Mouse (Mus musculus): Measurements from ENCODE around the gene Ctc1. TPM values are rescaled to one million over a fixed set of nuclear protein-coding genes. Genes with fewer than 3 reads are reported as not detected.

Ctc1 gene
- polyA plus RNA-seq, 3 experiments from 2014 or later, result 9.7 to 16.4 (median 9.8) TPM

- ATAC-seq, result no peak
These were observed 35.0 kb downstream of the Ctc1 start for GRCm38 (mm10) chr11:69050748-69051147.

GRCm38 (mm10) chr11:69051771-69052170 is 36.1 kb downstream of the Ctc1 start:
- no peak for ATAC-seq

- no peak for ATAC-seq
These were observed 37.2 kb downstream of the Ctc1 start for GRCm38 (mm10) chr11:69052824-69053421.

GRCm38 (mm10) chr11:69053848-69054247 is 38.1 kb downstream of the Ctc1 start:
- ATAC-seq, result no peak

- no peak for ATAC-seq
These were observed 42.6 kb downstream of the Ctc1 start for GRCm38 (mm10) chr11:69058265-69058664.

- no peak for ATAC-seq
These were observed 43.1 kb downstream of the Ctc1 start for GRCm38 (mm10) chr11:69058729-69059356.

GRCm38 (mm10) chr11:69059357-69059974 is 43.8 kb downstream of the Ctc1 start, which contains the start of gene Borcs6:
TSS of gene Borcs6 (plus strand) at chr11:69059717.
- peak; percentile 88 for ATAC-seq

- ATAC-seq, result peak; percentile 12
These were observed 44.3 kb downstream of the Ctc1 start for GRCm38 (mm10) chr11:69059975-69060411.

- ATAC-seq, result no peak
These were observed 44.9 kb downstream of the Ctc1 start for GRCm38 (mm10) chr11:69060448-69061254.

GRCm38 (mm10) chr11:69061255-69061912 is 45.7 kb downstream of the Ctc1 start:
- ATAC-seq, result no peak

- ATAC-seq, result peak; percentile 3
These were observed 46.6 kb downstream of the Ctc1 start for GRCm38 (mm10) chr11:69062194-69062760.

- peak; percentile 42 for ATAC-seq
These were observed 47.1 kb downstream of the Ctc1 start for GRCm38 (mm10) chr11:69062761-69063224.

GRCm38 (mm10) chr11:69063413-69064201 is 47.9 kb downstream of the Ctc1 start:
- peak; percentile 19 for ATAC-seq

GRCm38 (mm10) chr11:69064259-69065133 is 48.8 kb downstream of the Ctc1 start:
- ATAC-seq, result no peak

GRCm38 (mm10) chr11:69065394-69065925 is 49.7 kb downstream of the Ctc1 start:
- ATAC-seq, result no peak

- ATAC-seq, result no peak
These were observed 50.6 kb downstream of the Ctc1 start for GRCm38 (mm10) chr11:69066163-69066861.

- no peak for ATAC-seq
These were observed 51.2 kb downstream of the Ctc1 start for GRCm38 (mm10) chr11:69066956-69067355.

- ATAC-seq, result no peak
These were observed 51.9 kb downstream of the Ctc1 start for GRCm38 (mm10) chr11:69067601-69068000.

- ATAC-seq, result no peak
These were observed 54.4 kb downstream of the Ctc1 start for GRCm38 (mm10) chr11:69070093-69070492.

Measured in inflammation-experienced regulatory T-cells, adult 6 months (primary cell).